Mouse (Mus musculus) spleen, postnatal 36 days (tissue): ENCODE data around the gene Tcf12.
A peak's percentile ranks its signal among the peaks of the same experiment; 100 is the strongest.

Experiments
- DNase-seq, 2 experiments: peaks; one replicate each; pipeline ENCODE4 v3.0.0; 2022; ENCODE audit warnings: low spot score in 2 of 2, mixed read lengths in 1 of 2

The Tcf12 gene

DNA sequence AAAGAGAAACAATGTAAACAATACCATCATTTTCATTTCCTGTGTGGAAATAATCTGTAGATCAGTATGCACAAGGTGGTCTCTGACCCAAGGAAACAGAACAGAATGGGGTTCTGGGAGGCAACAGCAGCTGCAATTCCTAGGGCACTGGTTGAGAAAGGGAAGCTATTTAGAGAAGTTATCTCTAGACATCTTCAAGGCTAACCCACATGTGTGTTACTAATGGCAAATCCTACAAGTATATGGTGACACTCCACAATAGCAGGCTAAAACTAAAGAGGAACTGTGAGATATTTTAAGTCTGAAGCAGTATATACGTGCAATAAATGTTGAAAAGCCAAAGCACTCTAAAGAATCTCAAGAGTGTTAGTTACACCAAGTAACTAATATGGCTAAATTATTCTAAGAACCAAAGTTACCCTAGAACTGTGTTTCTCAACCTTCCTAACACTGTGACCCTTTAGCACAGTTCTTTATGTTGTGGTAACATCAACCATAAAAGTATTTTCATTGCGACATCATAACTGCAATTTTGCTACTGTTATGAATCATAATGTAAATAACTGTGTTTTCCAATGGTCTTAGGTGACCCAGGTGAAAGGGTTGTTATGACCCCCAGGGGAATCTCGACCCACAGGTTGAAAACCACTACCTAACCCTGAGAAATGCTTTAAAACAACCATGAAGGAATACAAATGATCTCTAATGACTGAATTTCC lies 22.6 kb downstream of the Tcf12 start:
- DNase-seq = no peak

DNA sequence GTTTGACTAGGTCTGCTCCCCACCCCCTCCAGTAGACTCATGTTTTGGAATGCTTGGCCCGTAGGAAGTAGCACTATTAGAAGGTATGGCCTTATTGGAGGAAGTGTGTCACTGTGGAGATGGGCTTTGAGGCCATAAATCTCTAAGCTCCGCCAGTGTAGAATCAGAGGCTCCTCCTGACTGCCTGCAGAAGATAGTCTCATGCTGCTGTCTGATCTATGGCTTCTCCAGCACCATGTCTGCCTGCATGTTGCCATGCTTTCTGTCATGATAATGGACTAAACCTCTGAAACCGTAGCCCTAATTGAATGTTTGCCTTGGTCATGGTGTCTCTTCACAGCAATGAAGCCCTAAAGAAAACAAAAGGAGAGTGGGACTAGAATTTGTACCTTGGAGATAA lies 26.7 kb downstream of the Tcf12 start:
- DNase-seq = no peak

DNA sequence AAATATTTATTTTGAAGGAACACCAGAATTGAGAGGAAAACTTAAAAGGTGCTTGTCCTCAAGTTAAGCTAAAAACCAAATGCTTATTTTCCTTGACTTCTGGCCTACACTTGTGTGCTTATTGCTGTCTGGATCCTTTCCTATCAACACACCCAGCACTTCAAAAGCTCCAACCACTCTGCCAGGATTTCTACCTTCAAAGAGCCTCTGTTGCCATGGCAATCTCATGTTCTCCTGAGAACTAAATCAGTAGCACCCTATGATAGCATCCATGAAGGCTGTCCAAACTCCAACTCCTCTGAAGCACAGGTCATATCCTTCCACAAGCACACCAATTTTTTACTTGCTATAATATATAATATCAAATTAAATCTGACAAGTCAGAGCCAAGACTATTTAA lies 27.5 kb downstream of the Tcf12 start:
- no peak for DNase-seq

DNA sequence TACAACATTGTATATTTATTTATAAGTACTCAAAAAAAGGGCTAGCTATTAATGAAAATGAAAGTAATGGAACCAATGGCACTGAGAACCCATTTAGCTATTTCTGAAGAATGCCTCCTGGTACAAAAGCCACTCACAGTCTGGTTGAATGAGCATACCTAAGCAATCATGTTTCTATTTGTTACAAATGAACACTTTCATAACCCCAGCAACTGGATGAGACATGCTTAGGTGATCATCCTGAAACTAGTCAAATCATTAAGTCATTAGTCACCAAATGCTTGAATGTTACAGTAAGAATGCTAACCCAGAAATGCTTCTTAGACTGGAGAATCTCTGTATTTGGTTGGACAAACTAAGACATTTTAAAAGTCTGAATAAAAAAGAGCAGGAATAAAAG lies 35.5 kb downstream of the Tcf12 start:
- DNase-seq = no peak

DNA sequence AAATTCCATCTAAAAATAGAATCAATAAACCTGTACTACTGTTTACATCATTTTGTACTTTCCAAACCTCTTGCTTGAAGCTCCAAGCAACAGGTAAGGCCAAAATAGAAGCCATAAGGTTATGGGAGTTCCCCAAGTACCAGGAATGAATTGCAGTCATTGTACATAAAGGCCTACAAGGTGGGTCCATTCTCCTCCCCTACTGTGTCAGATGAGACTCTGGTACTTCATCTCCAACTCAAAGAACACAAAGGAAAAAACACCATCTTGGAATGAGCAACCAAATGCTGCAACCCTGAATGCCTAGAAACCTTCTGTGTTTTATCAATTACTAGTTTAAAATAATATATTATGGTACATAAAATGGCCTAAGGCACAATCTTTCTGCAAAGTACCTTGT lies 45.5 kb downstream of the Tcf12 start:
- no peak for DNase-seq

DNA sequence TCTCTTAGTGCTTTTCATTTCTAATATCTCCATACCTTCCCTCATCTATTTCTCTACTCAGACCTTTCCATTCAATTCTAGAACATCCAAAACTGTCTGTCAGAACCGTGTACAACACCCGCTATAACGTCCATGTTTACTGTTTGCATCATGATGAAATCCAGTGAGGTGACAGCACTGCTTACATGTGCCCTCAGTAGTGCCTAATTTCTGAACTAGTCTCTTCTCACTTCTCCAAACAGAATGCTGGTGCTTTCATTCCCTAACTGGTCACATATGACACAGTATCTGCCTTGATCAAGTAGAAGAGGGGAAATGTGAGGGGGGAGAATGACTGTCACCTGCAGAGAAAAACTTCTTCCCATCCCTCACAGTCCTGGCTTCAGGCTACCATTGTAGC lies 58.5 kb downstream of the Tcf12 start:
- no peak for DNase-seq

DNA sequence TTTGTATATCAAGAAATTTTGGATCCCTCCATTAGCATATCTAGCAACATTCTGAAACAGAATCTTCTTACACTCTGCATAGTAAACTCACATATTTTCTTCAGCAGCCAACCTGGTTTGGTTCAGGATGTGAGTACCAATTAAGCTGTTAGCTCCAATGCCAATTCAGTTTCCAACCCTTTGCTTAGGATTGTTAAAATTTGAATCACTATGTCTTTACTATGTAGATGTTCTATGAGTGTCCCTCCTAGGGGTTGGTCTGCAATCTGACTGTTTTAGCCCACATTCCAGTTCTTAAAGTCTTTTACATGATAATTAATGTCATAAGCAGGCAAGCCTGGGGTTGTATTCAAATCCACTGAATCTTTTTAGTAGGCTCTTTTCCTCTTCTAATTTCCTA lies 71.5 kb downstream of the Tcf12 start:
- DNase-seq = no peak

DNA sequence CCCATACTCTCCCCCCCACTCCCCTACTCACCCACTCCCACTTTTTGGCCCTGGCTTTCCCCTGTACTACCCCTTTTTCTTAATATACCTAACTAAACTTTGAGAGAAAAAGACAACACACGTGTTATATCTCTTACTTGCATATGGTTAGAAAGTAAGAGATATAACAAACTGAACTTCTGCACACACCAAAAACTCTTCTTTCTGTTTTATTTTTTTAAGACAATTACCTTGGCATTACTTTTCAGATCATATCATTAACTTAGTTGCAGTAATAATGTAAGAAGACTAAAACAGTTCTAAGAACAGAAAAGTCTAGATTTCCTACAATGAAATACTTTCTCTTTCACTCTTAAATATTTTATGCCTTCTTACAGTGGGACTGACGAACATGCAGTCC lies 72.3 kb downstream of the Tcf12 start:
- no peak for DNase-seq

DNA sequence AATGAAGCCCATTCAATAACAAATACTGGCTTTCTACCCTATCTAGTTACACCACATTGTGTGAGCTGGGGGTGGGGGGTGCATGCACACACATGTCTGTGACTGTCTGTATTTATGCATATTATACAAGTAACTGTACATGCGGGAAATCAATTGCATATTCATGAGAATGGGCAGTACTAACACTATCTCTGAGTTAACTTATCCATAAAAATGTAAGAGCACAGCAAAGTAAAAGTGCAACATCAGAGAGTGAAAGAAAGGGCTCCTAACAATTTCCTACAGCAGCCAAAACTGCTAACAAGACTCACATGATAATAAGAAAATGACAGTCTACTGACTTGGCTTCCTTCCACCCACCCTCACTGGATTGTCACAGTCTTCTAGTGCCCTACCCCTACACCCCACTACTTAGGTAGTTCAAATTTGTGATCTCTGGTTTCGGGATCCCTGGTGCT lies 74.6 kb downstream of the Tcf12 start:
- peak in 1 of 2 experiments; percentile 7 for DNase-seq

DNA sequence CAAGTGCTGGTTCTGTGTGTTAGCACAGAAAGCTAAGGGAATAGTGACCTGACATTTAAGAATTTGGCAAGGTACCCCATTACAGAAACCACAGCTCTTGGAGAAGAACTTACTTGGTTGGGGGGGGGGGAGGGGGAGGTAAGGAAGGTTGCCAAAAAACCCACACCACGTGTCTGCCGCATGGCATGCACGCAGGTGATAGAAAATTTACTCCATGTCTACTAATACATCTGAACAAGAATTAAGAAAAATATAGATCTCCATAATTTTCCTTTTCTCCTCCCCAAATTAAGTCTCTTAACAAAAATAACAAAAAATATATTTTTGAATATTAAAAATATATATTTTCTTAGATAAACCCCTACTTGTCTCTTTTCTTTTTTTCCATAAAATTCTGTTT lies 75.4 kb downstream of the Tcf12 start:
- no peak for DNase-seq

DNA sequence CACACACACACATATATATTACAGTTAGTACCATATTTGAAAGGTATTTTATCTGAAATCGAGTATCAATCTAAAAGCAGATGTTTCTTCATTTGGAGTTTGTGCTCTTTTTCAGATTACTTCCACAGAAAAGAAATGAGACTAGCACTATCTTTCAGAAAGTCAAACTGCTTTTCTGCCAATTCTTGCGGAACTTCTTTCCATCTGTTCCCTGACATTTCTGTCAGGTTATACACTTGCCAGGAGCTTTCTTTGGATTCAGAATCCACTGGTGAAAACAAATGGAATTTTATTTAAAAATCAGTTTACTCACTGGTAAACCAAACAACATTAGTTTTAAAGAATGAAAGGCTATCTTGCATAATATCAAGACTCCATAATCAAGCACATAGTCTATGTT lies 78.4 kb downstream of the Tcf12 start:
- DNase-seq = no peak

DNA sequence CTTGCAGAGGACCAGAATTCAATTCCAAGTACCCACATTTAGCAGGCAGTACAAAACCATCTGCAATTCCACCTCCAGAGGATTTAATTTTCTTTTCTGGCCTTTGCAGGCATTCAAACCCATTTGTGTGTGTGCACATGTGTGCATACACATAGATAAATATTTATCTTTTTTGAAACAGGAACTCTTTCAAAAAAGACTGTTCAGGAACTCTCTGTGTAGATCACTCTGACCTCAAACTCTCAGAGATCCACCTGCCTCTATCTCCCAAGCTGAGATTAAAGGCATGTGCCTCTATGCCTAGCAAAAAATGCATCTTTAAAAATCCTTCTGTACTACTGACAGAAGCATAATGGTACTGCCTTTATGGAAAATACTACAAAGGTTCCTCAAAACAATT lies 81.4 kb downstream of the Tcf12 start:
- DNase-seq = no peak

DNA sequence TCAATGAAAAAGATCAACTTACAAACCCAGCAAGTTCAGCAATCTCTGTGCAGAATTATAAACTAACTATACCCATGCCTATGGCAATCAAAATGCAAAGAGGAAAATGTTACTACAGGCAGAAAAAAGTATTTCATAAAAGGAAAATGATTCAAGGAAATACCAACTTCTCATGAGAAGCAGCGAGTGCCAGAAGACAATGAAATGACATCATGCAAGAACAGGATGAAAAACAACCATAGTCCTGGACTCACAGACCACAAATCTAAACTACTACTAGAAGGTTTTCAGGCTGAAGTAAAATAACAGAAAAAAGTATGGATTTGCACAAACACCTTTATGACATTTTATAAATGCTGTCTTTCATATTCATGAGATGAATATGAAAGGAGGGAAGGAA lies 82.1 kb downstream of the Tcf12 start:
- no peak for DNase-seq

DNA sequence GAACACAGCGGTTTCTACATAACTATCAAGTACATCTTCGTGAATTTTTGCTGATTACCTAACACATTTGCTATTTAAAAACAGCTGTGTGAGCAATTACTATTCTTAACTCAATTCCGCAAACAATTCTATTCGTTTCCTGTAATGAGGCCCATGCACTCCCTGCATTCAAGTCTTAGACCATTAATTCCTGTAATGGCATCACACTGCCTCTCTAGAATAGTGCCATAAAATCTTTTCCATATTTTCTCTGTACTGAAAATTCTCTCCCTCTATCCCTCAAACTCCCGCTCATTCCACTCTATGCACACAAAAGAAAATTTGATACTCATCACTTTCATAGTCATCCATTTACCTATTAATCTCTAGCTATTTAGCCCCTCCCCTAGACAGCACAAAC lies 88.4 kb downstream of the Tcf12 start:
- no peak for DNase-seq

DNA sequence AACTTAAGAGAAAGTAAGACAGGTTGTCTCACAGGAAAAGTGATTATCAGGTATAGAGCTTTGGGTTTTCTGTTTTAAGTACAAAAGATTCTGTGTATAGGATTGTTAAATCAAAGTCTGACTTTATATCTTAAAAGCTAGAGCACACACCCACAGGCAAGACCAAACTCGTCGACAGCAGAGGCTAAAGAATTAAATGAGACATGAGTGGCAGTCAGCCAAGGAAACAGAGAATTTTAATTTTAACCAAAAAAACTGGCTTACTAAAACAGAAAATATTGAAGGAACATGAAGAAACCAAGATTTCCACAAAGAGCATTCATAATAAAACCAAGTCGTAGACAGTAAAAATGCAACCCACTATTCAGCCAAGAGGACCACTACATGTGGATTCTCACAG lies 90.2 kb downstream of the Tcf12 start:
- DNase-seq = no peak

DNA sequence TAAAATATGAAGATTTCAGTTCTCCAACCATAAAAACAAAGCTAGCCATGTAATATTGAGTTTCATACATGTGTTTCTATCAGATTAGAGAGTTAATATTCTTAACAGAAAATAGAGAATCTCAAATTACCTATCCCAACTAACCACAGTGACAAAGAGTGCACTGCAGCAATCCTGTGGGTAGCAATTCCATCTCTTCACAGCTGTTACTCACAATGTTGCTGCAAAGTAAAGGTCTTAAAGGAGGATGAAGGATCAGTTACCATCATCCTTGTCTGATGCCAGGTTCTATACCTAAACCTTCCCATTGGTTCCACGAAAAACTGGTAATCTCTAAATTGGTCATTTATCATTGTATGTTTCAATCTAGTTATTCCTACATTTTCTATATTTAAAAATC lies 95.7 kb downstream of the Tcf12 start:
- DNase-seq = no peak

DNA sequence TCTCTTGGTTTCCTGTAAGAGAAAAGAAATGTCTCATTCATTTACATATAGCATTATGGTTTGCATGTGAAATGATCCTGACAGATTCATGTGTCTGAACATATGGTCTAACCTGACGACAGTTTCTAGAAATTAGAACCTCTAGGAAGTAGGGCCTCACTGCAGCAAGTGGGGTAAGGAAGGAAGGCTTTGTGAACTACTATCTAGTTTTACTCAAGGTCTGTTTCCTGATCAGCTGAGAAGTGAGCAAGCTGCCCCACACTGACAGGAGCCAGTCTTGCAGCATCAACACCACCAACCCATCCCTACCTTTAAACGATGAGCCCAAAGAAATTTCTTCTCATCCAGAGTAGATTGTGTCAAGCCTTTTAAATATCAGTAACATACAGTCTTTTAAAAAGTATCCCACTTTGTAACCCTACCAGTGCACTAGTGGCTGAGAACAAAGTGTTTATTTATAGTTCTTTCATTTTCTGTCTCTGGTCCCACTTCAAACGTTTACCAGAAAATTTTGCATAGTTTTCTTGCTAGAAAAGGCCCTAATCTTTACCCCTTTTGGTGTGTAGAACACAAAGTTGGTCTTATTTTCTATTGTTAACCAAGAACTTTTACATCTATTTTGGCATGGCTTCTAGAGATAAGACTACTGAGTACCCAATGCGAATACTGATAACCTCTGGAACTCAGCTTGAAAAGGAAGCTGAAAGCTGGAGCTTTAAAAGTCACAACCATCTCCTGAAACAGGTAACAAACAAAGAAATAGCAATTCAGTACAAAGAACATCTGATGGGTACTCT lies 96.9 kb downstream of the Tcf12 start:
- no peak for DNase-seq

DNA sequence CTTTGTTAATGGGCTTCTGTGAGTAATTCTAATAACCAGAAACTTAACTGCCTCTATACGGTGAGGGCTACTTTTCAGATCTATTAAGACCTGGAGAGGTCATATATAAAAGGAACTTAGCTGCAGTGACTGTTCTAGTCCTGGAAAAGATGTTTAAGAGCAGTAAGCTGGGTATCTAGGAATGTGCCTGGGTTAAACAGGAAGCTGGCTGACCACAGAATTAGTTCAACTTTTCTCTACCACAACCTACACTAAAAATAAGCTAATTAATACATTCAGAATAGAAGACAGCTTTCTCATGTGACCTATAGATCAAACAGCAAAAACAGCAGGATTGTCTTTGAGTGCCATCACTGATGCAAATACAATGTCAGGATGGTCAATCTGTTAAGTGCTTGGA lies 98.1 kb downstream of the Tcf12 start:
- no peak for DNase-seq

DNA sequence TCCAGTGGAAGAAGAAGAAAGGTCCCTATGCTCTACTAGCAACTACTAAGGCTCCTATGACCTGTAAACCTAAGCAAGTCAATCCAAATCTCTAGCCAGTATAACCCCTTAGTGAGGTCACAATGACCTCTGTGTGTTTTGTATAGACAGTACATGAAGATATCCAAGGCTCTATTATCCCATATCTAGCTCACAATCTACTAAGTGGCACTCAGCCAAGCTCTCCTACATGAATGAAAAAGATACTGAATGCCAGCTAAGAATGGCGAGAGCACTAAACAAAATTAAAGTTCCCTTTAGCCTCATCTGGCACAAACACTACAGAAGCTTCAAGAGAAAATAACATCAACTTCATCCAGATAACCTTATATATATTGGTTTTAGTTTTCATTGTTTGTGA lies 103.0 kb downstream of the Tcf12 start:
- no peak for DNase-seq

DNA sequence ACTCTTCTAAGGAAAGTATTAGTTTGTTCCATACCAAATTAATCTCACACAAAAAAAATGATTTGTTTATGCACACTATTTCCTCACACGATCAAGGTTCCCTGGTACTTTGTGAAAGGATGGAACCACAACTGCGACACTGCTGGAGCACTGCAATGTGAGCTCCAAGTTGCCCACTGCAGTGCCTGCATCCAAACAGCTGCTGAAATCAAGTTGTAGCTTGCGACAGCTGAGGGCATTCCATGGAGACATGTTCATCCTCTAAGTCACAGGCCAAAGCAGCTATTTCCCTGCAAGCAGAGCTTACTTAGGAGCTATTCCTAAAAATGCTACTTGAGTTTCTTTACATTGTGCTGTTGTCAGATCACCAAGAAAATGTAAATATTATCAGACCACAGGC lies 120.5 kb downstream of the Tcf12 start:
- DNase-seq = no peak

DNA sequence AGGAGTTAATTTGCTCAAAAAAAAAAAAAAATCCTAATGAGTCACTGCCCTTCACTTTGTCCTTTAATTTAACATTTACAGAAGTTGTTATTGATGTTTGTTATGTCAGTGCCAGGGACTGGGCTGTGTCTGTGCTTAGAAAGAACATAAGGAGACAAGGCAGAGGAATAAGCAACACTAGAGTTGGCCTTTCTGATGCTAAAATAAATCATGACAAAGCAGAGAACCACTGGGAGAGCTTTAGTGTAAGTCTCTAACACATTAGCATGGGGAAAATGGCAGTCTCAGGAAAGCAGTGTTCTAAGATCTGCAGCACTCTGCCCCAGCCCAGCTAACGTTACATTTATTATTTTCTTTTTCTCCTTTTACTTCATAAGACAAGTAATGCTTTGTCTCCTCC lies 121.3 kb downstream of the Tcf12 start:
- no peak for DNase-seq

DNA sequence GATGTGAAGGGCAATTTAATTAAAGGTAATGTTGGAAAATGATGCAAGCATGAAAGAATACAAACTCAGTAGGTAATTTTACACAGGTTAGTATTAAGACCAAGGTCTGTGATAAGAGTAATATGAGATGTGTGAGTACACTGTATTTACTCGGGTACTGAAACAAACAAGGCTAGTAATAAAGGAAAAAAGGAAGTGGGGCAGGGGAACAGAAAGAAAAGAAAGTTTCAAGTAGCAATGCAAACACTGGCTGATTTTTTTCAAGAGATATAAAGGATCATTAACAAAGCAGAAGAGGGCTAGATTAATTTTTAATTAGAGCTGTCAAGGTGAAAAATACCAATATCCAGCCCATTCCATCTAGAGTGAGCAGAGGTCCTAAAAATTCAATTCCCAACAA lies 122.0 kb downstream of the Tcf12 start:
- no peak for DNase-seq

DNA sequence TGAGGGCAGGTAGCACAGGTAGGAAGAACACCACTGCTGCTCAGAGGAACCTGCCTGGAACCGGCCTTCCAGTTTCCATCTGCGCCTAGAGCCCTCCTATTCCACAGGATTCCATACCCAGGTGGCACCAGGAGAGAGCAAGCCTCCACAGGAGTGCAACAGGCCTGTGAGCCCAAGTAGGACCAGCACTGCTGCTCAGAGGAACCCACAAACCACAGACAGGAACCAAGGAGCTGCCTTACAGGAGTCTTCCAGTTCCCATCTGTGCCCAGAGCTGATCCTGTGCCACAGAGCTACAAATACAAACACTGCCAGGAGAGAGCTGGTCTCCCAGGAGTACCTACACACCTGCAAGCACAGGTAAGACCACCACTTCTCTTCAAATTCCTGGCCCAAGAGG lies 125.0 kb downstream of the Tcf12 start:
- DNase-seq = no peak

DNA sequence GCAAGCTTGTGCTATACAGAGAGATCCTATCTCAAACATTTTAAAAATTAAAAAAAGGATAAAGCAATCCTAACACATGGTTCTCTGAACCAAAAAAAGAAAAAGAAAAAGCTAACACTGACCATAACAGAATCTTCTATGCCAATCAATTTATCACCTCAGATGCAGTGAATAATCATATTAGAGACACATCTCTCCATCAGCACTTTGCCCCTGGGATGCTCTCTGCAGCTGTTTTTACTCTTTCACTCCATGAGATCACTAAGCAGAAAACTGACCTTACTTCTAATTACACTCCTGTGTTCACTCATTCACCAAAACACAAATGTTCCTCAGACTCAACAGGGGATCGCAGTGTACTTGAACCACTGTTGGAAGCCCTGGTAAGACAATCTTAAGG lies 128.8 kb downstream of the Tcf12 start:
- DNase-seq = no peak
